Mouse (Mus musculus) frontal cortex, adult (tissue): ENCODE results near the gene Hs3st3b1.

Source experiments
- ATAC-seq: cut with Nextera tagmentation; 2 replicates; pipeline ENCODE4 v1.9.2; 2017; ENCODE audit warnings: mild to moderate bottlenecking, moderate library complexity, mixed read lengths; ENCODE audit not compliant: low TSS enrichment

The Hs3st3b1 gene

DNA sequence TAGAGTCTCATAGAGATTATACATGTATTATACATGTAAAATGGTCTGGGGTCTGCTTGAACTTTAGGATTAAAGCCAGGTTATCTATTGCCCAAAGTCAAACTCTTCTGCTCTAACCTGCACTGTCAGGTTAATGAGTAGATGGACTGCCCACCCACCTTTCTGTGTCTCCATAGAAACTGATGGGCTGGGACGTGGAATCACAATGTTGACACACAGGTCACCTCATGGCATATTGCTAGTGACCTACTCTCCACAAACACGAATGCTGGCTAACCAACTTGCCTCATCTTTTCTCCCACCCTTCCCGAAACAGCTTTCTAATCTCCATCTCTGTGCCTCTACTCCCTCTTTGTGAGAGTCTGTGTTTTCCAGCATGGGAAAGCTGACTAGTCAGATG is 38.7 kb downstream of the Hs3st3b1 start:
- ATAC-seq, result no peak

DNA sequence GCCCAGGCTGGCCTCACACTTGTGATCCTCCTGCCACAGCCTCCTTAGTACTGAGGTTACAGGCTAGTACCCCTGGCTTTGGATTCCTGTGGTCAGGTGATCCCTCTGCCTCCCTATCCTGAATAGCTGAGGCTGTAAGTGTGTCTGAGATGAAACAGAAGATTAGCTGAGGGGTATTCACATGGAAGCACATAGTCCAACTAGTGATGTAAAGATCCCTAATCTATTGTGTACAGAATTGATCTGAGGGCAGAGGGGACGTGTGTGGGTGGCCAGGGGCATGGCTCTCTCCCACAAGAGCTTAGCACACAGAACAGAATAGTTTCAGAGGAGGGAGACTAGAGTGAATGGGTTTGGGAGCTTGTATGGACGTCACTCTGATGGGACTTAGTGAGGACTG is 41.8 kb downstream of the Hs3st3b1 start:
- no peak for ATAC-seq

DNA sequence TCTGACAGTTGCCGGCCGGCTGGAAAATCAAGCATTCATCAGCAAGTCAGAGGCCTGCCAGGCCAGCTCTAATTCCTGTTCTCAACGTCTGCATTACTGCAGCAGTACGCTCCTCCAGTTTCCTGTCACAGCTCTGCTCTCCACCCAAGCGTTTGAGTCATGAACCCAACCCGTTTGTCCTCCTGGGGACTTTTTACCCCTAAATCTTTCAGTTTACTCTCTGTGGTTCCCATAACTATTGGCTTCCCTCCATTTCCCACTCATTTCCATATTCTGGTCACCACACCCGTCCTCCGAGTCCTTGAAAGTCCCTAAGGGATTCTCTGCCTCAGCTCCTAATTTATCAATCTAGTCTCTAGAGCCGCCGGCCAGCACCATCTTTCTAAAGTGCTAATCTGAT is 42.8 kb downstream of the Hs3st3b1 start:
- no peak for ATAC-seq

DNA sequence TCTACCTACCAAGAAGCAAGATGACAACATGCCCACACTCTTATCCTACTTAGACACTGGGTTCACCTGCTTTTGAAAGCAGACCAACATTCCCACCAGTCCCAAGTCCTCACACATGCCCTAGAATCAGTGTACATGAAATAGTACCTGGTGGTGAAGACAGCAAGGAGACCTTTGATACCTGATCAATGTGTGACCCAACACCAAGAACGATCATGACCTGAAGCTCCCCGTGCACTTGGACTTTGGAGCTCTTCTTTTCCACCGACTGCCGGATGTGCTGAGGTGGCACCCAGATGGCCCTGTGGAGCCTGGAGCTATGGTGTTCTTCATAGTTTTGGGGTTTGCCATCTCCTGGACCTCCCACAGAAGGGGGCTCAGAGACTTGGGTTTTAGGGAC is 43.5 kb downstream of the Hs3st3b1 start:
- ATAC-seq, result no peak

DNA sequence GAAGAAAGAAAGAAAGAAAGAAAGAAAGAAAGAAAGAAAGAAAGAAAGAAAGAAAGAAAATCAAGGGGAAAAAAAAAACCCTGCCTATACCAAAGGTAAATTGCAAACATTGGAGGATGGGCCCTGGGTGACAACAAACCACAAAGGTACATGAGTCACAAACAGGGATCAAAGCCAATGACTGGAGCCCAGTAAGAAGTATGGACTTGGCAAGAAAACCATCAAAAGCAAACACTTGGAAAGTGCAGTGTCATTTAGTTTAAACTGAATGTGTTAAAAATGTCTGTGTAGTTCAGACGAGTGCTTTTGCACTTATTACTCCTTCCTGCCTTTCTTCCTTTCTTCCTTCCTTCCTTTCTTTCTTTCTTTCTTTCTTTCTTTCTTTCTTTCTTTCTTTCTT is 59.3 kb downstream of the Hs3st3b1 start:
- no peak for ATAC-seq

DNA sequence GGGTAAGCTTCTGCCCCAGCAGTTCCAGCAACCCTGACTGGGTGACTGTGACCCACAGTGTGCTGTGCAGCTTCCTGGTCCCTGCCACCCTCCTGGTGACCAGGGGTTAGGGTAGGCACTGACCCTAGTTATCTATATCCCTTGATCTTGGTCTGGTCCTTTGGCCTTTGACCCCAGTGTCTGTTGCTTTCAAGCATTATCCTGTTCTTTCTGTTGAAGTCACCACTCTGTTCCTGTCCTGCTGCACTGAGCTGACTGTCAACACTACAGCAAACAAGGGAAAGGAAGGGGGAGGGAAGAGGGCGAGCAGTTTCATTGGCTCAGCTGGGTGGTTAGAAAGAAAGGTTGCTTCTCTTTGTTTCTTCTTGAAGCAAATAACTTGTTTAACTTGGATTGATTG is 60.1 kb downstream of the Hs3st3b1 start:
- no peak for ATAC-seq

DNA sequence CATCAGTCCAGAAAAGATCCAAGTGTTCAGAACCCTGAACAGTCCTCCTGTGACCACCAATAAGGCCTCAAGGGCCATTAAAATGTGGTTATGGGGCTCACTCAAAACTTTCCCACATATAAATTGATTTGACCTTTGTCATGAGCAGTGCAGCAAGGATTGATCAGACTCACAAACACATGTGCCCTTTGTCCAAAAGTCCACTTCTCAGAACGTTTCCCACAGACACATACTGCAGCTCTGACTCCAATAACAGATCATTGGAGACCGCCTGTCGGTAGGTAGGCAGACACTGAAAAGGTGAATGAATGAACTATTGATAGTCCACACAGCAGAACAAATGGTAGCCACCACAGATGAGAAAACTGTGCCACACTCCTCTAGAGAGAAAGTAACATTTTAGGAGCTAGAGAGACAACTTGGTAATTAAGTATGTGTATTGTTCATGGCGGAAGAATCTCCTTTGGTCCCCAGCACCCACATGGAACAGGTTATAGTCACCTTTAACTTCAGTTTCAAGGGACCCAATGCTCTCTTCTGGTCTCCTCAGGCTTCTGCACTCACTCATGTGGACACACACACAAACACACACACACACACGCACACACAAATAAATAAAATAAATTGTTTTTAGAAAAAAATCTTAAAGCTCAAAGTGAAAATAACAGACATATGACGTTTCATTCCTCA is 70.9 kb downstream of the Hs3st3b1 start:
- ATAC-seq, result no peak

DNA sequence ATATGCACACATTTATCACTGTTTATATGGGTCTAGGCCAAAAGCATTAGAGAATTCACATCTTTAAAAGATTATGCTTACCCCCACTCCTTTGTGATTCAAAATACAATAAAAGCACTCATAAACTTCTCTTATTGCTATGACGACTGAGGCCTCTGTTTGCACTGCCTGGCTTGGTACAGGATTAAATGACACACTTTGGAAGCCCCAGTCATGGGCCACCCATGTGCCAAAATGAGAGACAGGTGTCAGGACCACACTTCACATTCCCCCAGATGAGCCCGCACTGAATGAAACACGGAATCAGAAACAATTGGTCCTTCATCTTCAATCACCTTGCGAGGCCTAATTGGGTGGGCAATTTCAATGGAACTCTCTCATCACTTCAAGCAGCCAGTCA is 71.8 kb downstream of the Hs3st3b1 start:
- ATAC-seq, result no peak

DNA sequence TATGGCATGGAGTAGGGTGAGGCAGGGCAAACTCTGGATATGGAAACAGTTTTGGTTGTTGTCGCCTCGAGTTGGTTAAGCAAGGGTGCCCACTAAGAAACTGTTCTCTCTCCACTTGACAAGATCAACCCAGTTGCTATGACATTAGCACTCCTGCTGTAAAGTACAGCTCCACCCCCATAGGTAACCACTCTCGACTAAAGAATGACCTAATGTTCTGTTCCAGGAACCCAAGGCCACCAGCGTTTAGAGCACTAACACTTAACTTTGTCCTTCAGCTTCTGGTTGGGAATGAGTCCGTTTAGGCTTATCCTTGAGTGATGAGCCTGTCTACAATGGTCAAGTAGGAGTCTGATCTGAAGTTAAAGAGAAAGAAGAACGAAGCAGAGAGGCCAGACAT is 76.7 kb downstream of the Hs3st3b1 start:
- no peak for ATAC-seq

DNA sequence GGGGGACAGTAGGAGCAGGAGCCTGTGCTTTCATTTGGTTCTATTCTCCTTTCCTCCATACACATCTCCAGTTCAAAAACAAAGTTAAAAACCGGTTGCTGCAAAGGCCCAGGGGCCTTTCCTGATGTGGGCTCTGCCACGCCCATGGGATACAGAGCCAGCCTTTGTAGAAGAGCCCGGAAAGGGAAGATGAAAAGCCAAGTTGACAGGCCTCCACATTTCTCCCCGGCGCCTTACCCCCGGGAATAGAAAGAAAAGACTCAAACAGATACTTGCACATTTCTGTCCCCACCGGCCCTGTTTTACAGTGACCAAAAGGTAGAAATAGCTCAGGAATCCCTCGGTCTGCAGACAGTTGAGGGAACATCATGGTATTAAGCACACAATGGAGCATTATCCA is 77.4 kb downstream of the Hs3st3b1 start:
- ATAC-seq, result no peak

DNA sequence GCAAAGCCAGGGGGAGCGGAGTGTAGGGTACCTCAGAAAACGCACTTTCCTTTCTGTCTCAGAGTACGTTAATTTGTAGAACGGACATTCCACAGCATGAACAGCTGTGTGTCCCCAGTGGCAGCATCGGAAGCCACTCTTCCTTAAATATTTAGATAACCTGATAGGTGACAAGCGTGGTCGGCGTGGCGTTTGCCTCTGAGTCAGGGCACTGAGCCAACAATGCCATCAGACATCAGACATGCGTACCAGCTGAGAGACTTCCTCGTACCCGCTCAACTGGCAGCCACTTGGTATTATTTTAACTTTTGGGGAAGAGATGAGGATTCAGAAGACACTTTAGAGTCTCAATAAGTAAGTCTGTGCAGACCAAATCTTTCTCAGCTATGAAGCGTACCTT is 84.6 kb downstream of the Hs3st3b1 start:
- ATAC-seq, result no peak
